Mouse (Mus musculus): ENCODE measurements around the gene Slc6a11. TPM values are rescaled to one million over a fixed set of nuclear protein-coding genes. Genes with fewer than 3 reads are reported as not detected.

Gene Slc6a11
- total RNA-seq (2017), result not detected in 2 replicates

DNA sequence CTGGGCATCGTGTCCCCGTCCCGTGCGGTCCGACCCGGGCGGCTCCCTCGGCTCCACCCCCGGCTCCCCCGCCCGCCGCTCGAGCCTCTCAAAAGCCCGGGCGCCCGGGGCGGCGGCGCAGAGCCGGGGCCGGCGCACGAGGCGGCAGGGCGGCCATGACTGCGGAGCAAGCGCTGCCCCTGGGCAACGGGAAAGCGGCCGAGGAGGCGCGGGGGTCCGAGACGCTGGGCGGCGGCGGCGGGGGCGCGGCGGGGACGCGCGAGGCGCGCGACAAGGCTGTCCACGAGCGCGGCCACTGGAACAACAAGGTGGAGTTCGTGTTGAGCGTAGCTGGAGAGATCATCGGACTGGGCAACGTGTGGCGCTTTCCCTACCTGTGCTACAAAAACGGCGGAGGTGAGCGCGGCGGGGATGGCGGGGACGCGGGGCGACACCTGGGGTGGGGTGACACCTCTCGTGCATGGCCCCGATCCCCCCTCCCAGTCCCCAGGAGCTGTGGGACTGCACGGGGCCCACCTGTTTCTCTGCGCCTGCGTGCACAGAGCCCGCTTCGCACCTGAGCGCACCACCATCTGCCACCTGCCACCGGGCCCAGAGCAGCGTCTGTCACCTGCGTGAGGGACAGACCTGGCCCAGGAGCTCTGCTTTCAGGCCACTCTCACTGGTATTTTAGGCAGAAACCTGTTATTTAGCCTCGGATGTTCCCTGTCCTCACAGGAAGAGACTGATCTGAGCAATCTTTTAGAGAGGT, at the start of gene Slc6a11:
Slc6a11 (plus strand) TSS at position 120 of the 751 bp plus-strand sequence.
- ATAC-seq (replicated peaks in 1 of 2; ENCODE audit: insufficient read depth in 1 of 2, low FRiP score in 2 of 2, low TSS enrichment in 1 of 2, low read depth in 1 of 2, poor library complexity in 2 of 2, severe bottlenecking in 2 of 2), result no peak

DNA sequence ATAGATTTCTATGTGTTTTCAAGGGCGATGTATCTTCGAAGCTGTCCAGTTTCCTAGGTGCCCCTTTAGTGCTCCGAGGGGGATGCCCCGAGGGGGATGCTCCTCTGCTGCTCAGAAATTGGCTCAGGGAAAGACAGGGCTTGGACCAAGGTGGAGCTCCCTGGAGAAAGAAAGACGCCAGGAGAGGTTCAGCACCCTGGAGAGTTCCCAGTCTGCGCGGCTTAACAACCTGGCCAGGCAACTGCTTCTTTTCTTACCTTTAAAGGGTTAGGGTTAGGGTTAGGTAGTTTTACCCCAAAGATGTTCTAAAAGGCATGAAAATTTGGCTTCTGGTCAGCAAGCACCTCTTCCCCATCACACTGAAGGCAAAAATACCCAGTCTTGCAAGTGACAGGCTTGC, 43.9 kb upstream of the Slc6a11 start:
- no peak for ATAC-seq (replicated peaks in 1 of 2; ENCODE audit: insufficient read depth in 1 of 2, low FRiP score in 2 of 2, low TSS enrichment in 1 of 2, low read depth in 1 of 2, poor library complexity in 2 of 2, severe bottlenecking in 2 of 2)

DNA sequence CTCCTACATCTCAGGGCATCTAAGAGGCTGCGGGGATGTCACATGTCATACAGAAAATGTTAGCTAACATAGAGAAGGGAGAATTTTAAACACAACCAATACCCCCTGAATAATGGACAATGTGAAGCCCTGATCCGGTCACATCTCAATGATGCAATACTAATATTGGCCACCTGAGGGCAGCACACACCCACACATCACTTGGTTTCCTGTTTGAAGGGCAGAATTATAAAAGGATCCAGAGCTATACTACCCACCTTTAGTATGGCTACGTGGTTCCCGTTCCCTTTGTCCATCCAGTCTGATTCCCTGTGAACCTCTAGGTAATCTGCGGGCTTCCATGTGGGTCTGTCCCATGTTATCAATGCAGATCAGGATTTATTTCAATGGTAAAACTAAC, 41.4 kb upstream of the Slc6a11 start:
- ATAC-seq (replicated peaks in 1 of 2; ENCODE audit: insufficient read depth in 1 of 2, low FRiP score in 2 of 2, low TSS enrichment in 1 of 2, low read depth in 1 of 2, poor library complexity in 2 of 2, severe bottlenecking in 2 of 2), result peak; percentile 42 to 45; a peak in 1 of 4 replicates

DNA sequence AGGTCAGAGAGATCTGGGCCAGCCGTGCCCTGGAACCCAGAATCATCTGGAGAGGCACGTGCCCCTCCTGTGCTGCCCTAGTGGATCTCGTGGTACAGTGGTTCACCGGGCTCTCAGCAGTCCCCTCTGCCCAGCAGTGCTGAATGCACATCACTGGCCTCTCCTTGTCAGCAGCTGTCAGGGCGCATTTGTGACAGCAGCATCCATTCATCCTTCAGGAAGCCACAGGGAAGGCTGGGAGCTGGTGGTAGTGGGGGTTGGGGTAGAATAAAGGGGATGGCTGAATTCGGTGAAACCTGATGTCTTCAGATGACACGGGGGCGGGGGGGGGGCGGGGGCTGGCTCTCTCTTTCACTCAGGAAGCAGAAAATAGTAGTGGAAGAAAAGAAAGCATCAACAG, 38.8 kb upstream of the Slc6a11 start:
- no peak for ATAC-seq (replicated peaks in 1 of 2; ENCODE audit: insufficient read depth in 1 of 2, low FRiP score in 2 of 2, low TSS enrichment in 1 of 2, low read depth in 1 of 2, poor library complexity in 2 of 2, severe bottlenecking in 2 of 2)

DNA sequence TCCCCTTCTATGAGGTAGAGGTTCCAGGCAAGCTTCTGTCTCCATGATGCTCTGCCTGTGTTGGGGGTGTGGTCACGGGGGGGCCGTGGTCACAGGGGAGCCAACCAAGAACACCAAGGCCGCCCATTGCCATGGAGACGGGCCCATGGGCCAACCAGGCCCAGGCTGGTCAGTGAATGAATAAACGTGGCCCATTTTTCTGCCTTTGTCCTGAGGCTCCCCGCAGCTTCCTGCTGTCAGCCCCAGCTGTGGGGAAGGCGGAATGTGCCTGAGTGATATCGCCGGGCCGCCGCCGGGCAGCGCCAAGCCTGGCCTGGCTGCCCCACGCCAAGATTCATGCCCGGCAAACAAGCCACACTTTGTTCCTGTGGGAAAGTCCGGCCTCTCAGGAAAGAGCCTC, 36.8 kb upstream of the Slc6a11 start:
- ATAC-seq (replicated peaks in 1 of 2; ENCODE audit: insufficient read depth in 1 of 2, low FRiP score in 2 of 2, low TSS enrichment in 1 of 2, low read depth in 1 of 2, poor library complexity in 2 of 2, severe bottlenecking in 2 of 2), result no peak

DNA sequence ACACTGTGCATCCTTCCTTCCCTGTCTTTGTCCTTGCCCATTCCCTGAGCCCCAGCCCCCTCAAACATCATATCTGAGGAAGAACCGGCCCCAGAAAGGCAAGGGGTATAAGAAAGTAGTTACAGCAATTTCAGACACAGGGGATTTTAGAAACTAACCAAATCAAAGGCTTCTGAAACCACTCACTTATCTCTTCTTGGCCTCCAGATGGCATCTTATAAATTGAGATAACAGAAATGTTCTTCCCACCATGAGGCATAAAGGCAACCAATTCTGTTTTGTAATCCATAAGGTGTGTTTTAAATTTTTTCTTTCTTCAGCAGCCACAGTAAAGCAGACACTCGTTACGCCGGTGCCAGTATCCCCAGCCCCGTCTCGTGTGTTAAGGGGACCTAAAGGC, 34.5 kb upstream of the Slc6a11 start:
- no peak for ATAC-seq (replicated peaks in 1 of 2; ENCODE audit: insufficient read depth in 1 of 2, low FRiP score in 2 of 2, low TSS enrichment in 1 of 2, low read depth in 1 of 2, poor library complexity in 2 of 2, severe bottlenecking in 2 of 2)

DNA sequence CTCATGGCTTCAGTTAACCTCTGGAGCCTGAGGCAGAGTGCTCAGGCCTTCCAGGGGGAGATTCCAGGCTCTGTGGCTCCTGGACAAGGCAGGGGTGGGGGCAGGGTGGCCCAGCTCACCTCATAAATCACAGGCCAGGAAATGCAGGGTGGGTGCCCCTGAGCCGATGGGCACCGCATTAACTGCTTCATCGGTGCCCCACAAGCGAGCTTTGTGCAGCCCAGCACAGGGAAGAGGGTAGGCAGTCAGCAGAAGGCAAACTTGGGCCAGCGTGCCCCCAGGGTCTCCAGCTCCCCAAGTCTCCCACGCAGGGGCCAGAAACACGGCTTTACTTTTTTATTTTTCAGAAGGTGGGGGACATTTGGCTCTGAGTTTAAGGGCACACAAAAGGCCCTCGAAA, 29.1 kb upstream of the Slc6a11 start:
- ATAC-seq (replicated peaks in 1 of 2; ENCODE audit: insufficient read depth in 1 of 2, low FRiP score in 2 of 2, low TSS enrichment in 1 of 2, low read depth in 1 of 2, poor library complexity in 2 of 2, severe bottlenecking in 2 of 2), result no peak

DNA sequence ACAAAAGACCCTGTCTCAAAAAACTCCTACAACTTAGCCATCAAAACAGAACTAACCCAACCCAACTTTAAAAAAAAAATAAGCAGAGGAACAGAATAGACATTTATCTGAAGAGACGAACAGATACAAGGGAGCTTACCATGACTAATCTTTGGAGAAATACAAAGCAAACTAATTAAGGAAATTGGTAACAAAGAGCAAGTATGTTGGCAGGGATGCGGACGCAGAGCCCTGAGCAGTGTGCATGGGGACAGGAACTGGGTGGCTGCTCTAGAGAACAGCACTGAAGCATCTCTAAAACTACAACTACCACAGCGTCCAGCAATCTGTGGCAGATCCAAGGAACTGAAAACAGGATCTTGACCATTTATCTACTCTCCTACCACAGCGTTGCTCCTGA, 11.5 kb upstream of the Slc6a11 start:
- no peak for ATAC-seq (replicated peaks in 1 of 2; ENCODE audit: insufficient read depth in 1 of 2, low FRiP score in 2 of 2, low TSS enrichment in 1 of 2, low read depth in 1 of 2, poor library complexity in 2 of 2, severe bottlenecking in 2 of 2)

DNA sequence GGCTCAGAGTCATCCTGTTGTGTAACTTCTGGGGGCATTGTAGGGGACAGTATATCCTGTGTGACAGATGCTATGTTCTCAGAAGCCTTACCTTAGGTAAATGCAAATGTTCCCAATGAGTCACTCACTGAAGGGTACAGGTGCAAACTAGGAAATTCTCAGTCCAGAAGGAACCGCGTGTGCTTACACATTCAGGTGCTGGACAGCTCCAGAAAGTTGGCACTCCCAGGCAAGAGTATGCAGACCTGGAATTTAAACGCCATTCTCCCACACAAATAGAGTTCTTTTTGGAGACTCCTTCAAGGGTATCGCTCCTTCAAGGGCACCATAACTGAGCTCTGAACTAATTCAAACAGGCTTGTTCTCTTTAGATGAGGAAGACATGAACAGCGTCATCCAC, 5.5 kb upstream of the Slc6a11 start:
- no peak for ATAC-seq (replicated peaks in 1 of 2; ENCODE audit: insufficient read depth in 1 of 2, low FRiP score in 2 of 2, low TSS enrichment in 1 of 2, low read depth in 1 of 2, poor library complexity in 2 of 2, severe bottlenecking in 2 of 2)

DNA sequence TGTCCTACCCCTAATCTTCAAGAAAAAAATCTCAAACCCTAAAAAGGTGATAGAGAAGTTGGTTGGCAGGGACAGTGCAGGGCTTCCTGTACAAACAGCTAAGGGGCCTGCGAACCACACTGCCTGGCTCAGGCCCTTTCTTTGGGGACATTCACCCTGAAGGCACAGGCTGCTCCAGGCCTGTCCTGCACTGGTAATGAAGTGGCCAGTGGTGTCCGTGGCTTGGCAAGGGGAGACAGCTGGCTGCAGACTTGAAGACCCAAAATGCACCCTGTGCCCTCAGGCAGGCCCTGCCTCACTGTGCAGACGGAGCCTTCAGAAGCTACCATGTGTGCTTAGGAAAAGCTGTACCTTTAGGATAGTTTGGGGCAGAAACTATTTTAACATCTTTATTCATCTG, 1.4 kb downstream of the Slc6a11 start:
- ATAC-seq (replicated peaks in 1 of 2; ENCODE audit: insufficient read depth in 1 of 2, low FRiP score in 2 of 2, low TSS enrichment in 1 of 2, low read depth in 1 of 2, poor library complexity in 2 of 2, severe bottlenecking in 2 of 2), result no peak

DNA sequence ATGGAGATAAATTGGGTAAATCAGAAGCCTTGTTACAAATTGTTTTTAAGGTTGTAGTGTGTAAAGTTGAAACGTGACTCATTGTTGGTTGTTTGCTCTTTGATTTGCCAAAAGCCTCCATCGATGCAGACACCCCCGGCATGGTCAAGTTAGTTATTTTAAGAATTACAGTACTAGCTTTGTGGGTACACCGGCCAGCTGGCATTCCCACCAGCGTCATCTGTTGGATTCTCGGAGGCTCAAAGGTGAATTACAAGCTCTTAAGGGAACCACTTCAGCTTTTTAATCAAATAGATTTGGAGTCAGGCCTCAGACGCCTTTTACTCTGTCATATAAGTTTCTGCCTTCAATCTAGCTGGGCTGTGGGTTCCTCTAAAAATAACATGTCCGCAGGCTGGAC, 1.9 kb downstream of the Slc6a11 start:
- ATAC-seq (replicated peaks in 1 of 2; ENCODE audit: insufficient read depth in 1 of 2, low FRiP score in 2 of 2, low TSS enrichment in 1 of 2, low read depth in 1 of 2, poor library complexity in 2 of 2, severe bottlenecking in 2 of 2), result no peak

DNA sequence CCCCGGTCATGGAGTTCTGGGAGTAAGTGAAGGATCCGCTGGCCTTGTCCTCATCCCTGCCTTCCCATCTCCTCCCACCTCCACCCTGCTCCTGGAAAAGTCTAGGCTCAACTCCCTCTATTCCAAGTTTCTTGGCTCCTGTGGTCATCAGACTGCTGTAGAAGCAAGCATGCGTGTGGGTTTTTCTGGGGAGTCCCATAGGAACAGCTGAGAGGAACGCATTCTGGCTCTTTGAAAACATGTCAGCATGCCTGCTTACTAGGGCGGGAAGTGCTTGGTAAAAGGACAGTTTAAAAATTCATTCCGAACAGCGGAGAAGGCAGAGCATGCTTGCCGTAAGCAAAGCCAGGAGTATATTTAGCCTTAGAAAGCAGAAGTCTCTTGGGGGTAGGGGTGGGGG, 7.9 kb downstream of the Slc6a11 start:
- ATAC-seq (replicated peaks in 1 of 2; ENCODE audit: insufficient read depth in 1 of 2, low FRiP score in 2 of 2, low TSS enrichment in 1 of 2, low read depth in 1 of 2, poor library complexity in 2 of 2, severe bottlenecking in 2 of 2), result no peak

DNA sequence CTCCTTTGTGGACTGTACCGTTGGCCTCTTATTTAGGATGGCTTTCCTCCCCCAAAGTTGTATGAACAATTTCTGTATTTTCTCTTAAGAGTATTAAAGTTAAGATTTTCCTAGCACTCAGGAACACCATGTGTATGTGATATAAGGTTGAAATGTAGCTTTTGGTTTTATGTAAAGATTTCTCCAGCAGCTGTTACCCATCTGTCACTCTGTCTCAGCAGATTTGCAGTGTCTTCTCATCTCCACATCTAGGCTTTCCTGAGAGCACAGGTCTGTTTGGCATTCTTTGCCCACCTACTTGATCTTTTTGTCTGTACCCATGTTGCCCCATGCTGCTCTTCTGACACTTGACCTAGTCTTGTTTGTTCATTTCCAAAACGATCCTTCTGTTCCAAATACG, 10.4 kb downstream of the Slc6a11 start:
- no peak for ATAC-seq (replicated peaks in 1 of 2; ENCODE audit: insufficient read depth in 1 of 2, low FRiP score in 2 of 2, low TSS enrichment in 1 of 2, low read depth in 1 of 2, poor library complexity in 2 of 2, severe bottlenecking in 2 of 2)

DNA sequence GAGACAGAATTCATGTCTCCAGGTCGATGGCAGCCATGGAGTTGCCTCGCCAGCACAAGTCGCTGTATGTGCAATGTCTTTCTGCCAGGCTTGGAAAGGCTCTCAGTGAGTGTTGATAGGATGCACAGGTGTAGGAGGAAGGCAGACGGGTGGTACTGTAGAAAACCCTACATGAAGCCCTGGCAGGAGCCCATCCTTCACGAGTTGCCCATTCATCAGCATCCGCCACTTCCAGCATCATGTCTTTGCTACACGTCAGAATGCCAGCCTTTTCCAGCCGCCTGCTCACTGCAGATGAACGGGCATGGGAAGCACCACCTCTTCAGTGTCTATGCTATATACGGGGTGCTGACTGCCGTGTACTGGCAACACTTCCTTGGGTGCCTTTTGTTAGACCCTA, 11.4 kb downstream of the Slc6a11 start:
- ATAC-seq (replicated peaks in 1 of 2; ENCODE audit: insufficient read depth in 1 of 2, low FRiP score in 2 of 2, low TSS enrichment in 1 of 2, low read depth in 1 of 2, poor library complexity in 2 of 2, severe bottlenecking in 2 of 2), result no peak

DNA sequence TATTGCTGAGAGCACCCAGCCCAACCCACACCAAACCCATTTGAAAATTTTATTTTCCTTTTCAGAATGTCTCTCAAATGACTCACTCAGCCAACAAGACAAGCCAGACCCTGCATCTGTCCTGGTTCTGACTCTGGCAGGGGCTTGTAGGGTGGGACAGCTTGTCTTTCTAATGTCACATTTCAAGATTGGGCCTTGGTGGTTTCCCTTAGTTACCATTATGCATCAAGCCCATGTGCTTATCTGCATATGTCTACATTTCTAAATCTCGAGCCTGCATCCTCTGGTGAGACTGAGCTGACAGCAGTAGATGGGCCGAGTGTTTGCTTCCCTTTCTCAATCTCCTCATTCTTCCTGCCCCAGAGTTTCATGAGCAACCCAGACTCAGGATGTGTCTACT, 12.5 kb downstream of the Slc6a11 start:
- ATAC-seq (replicated peaks in 1 of 2; ENCODE audit: insufficient read depth in 1 of 2, low FRiP score in 2 of 2, low TSS enrichment in 1 of 2, low read depth in 1 of 2, poor library complexity in 2 of 2, severe bottlenecking in 2 of 2), result no peak

DNA sequence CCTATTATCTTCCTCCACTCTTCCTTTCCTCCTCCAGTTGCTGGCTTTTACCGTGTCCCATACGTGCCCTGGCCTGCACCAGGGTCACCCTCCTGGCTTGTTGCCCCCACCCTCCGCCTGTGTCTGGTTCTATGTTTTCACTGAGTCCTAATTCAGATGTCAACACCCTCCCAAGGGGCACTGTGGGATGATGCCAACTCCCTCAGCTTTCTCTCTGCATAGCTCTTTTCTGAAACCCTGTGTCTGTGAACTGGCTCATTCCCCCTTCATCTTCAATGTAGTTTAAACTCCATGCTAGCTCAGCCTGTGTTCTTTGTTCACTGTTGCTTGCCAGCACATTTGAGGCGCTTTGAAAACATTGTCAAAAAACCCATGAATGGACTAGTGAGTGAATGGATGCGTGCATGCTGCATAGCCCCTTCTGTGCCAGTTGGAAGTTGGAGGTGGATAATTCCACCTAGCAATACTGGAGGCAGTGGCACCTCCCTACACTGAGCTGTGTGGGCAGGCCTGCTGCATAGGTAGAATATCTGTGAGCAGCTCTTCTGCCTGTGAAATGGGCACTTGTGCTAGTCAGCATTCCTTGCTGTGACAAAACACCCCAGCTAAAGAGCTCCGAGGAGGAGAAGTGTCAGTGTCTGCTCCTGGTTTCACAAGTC, 13.5 kb downstream of the Slc6a11 start:
- no peak for ATAC-seq (replicated peaks in 1 of 2; ENCODE audit: insufficient read depth in 1 of 2, low FRiP score in 2 of 2, low TSS enrichment in 1 of 2, low read depth in 1 of 2, poor library complexity in 2 of 2, severe bottlenecking in 2 of 2)

DNA sequence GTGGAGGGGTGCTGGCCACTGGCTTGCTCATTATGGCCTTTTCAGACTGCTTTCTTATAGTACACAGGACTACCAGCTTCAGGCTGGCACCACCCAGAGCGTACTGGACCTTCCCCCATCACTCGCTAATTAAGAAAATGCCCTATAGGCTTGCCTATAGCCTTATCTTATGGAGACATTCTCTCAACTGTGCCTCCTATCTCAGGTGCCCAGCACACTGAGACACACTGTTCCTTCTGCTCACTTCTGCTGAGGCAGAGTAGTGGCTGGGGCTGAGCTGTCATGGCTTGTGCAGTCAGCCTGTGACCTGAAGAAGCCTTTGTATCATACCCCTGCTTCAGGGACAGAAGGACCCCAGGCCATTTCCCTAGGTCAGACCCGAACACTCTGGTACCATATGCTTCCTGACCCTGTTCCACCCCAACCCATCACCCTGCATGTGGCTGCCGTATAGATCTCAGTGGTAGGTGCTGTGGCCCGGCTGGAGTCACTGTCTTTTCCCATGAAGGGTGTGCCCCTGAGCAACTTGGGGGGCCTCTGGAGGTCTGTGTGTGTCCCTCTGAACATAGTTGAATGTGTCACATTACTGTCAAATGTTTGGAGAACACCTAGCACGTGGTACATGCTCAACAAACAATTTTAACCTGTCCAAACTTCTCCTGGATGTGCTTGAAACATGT, 14.7 kb downstream of the Slc6a11 start:
- ATAC-seq (replicated peaks in 1 of 2; ENCODE audit: insufficient read depth in 1 of 2, low FRiP score in 2 of 2, low TSS enrichment in 1 of 2, low read depth in 1 of 2, poor library complexity in 2 of 2, severe bottlenecking in 2 of 2), result no peak

DNA sequence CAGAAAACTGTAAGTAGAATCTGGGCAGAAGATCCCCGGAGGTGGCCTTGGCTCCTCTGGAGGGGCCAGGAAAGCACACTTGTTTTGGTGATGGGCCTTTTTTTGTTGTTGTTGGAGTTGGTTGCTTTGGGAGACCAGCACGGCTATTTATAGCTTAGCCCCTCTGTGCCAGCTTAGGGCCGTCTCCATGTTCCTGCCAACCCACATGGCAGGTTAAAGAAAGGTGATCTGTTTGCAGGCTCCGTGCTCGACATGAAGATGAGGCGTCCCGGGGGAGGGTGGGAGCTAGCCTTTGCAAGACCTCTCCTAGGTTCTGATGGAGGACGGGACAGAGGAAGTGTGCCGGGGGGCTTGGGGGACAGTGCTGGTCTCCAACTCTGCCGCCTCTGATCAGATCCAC, 24.7 kb downstream of the Slc6a11 start:
- no peak for ATAC-seq (replicated peaks in 1 of 2; ENCODE audit: insufficient read depth in 1 of 2, low FRiP score in 2 of 2, low TSS enrichment in 1 of 2, low read depth in 1 of 2, poor library complexity in 2 of 2, severe bottlenecking in 2 of 2)

DNA sequence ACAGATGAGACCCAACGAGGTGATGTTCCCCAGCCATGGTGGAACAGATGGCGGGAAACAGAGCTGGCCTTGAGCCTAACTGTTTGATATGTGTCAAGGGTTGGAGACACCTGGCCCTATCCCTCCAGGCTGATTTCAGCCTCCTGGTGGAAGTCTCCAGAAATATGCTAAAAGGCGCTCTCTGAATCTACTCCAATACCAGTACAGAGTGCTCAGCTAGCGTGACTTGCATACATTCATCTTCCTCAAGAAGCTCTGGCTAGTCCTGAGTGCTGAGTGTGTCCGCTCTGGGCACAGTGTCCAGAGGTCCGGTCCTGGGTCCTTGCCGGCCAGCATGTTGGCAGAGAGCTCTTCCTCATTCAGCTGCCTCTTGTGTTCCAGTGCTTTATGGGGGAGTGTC, 27.8 kb downstream of the Slc6a11 start:
- ATAC-seq (replicated peaks in 1 of 2; ENCODE audit: insufficient read depth in 1 of 2, low FRiP score in 2 of 2, low TSS enrichment in 1 of 2, low read depth in 1 of 2, poor library complexity in 2 of 2, severe bottlenecking in 2 of 2), result no peak
